Mouse (Mus musculus): ENCODE results near the gene Cplane1.

GRCm38 (mm10) chr15:8200317-8200716 lies 31.4 kb downstream of the Cplane1 start:
- TF ChIP-seq EP300 (IDR thresholded peaks at IDR 0.05; ENCODE audit: low read depth in 1 of 2, low read length in 2 of 2) = no peak
- TF ChIP-seq RAD21 (IDR thresholded peaks at IDR 0.05; ENCODE audit: low read depth, low read length) = peak; percentile 93
- TF ChIP-seq CTCF (IDR thresholded peaks at IDR 0.05 in 2 of 3, conservative IDR thresholded peaks at IDR 0.05 in 1 of 3; ENCODE audit: control insufficient read depth in 1 of 3, insufficient read depth in 1 of 3, low read depth in 2 of 3, low read length in 3 of 3, poor library complexity in 1 of 3, severe bottlenecking in 1 of 3) = peak; percentile 56 to 87 (median 68)
- TF ChIP-seq UBTF (IDR thresholded peaks at IDR 0.05; ENCODE audit: borderline replicate concordance, insufficient read depth, low read depth, low read length) = no peak
- no peak for TF ChIP-seq POLR2AphosphoS5 (IDR thresholded peaks at IDR 0.05; ENCODE audit: borderline replicate concordance, low read depth, low read length)
- TF ChIP-seq ETS1 (IDR thresholded peaks at IDR 0.05; ENCODE audit: low read depth, low read length) = no peak
- TF ChIP-seq GABPA (IDR thresholded peaks at IDR 0.05; ENCODE audit: low read depth, low read length) = no peak
- TF ChIP-seq TCF12 (IDR thresholded peaks at IDR 0.05; ENCODE audit: low read depth, low read length) = no peak
- peak; percentile 86 for TF ChIP-seq SMC3 (IDR thresholded peaks at IDR 0.05; ENCODE audit: low read depth, low read length)
- no peak for TF ChIP-seq MYC (IDR thresholded peaks at IDR 0.05; ENCODE audit: low read depth, low read length)

Data from MEL (cell line).